Mouse (Mus musculus): ENCODE results near the gene Rnf157. TPM values are rescaled to one million over a fixed set of nuclear protein-coding genes. Genes with fewer than 3 reads are reported as not detected.
"Not testable (repeated sequence)": the region's sequence is repeated elsewhere in the genome, so short reads cannot be mapped to it uniquely, and the experiment has no call there.

Gene Rnf157
- polyA plus RNA-seq, 1 experiment from 2014 or later = 39.6 TPM

DNA sequence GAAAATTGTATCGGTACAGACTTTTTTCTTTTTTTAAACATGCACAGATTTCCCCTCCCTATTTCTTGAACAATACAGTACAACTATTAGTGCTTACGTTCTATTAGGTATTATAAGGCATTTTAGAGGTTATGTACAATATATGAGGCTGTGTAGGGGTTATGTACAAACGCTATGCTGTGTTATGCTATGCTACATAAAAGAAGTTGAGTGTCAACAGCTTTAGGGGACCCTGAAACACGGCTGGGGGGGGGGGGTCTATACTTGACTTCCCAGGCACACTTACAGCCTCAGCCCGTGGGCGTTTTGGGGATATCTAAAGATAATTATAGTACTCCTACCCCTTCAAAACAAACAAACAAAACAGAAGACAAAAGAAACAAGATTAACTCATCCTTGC is 19.3 kb upstream of the Rnf157 start:
- 57% methylated on average over 6 of the region's 6 CpGs for WGBS
- Histone ChIP-seq H3K27me3 (peaks cover 9% of the 10 kb centered on the region; the same call in 1 of the 2 replicates), H3K36me3 (peaks cover 14% of the 10 kb centered on the region; the same call in 1 of the 2 replicates), H3K9me3 (no peaks in the 10 kb centered on the region), H3K4me2 (no peak overlapping the region), H3K4me1 (replicated peaks) (peaks cover 26% of the 10 kb centered on the region), H3K9ac (no peak overlapping the region), H3K27ac (no peak overlapping the region), H3K4me3 (no peak overlapping the region)
- no peak for ATAC-seq (ENCODE audit: low FRiP score)

DNA sequence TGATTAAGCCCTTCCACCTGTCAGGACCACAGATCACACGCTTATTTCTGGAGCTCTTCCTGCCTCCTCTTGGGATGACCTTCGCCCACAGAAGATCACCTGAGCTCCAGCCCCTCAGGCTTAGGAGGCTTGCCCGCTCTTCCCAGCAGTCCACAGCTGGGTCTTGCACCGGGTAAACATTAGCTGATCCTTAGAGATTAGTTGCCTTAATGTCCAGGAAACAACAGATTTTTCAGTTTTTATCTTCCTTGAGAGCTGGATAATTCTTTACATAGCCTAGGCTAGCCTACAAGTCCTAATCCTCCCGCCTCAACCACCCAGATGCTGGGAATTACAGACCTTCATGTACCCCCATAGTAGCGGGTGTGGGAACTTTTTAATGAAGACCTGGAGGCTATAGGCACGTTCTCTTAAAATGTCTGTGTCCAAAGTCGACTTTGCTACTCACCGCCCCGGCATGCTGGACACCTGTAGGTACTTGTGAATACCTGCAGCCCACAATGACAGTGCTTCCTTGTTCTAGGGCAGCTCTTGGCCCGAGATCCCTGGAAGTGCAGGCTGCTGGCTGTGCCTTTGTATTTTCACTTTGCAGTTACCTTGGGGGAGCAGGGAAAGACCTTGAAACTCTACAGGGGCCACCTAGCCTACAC is 18.7 kb upstream of the Rnf157 start:
- Histone ChIP-seq H3K9ac (no peak overlapping the region), H3K4me1 (replicated peaks) (peaks cover 20% of the 10 kb centered on the region), H3K4me2 (no peak overlapping the region), H3K27me3 (peaks cover 9% of the 10 kb centered on the region; the same call in 1 of the 2 replicates), H3K27ac (no peak overlapping the region), H3K36me3 (peaks cover 8% of the 10 kb centered on the region; the same call in 1 of the 2 replicates), H3K4me3 (no peak overlapping the region), H3K9me3 (no peaks in the 10 kb centered on the region)
- ATAC-seq (ENCODE audit: low FRiP score) = no peak
- 56% methylated on average over 11 of the region's 11 CpGs for WGBS

GRCm38 (mm10) chr11:116430723-116431427 is 18.0 kb upstream of the Rnf157 start:
- 45% methylated on average over 22 of the region's 22 CpGs for WGBS

GRCm38 (mm10) chr11:116429862-116430613 is 17.2 kb upstream of the Rnf157 start:
- Histone ChIP-seq H3K9me3 (no peaks in the 10 kb centered on the region), H3K4me2 (no peak overlapping the region), H3K4me1 (replicated peaks) (peaks cover 5% of the 10 kb centered on the region), H3K4me3 (no peak overlapping the region), H3K9ac (no peak overlapping the region), H3K27me3 (peaks cover 9% of the 10 kb centered on the region; the same call in 1 of the 2 replicates), H3K27ac (no peak overlapping the region), H3K36me3 (no peaks in the 10 kb centered on the region)
- 86% methylated on average over 9 of the region's 9 CpGs for WGBS
- no peak for ATAC-seq (ENCODE audit: low FRiP score)

More at GRCm38 (mm10) chr11:116430723-116431427, 18.0 kb upstream of the Rnf157 start:
- H3K27ac ChIP-seq = no peak overlapping the region
- H3K9me3 ChIP-seq = no peaks in the 10 kb centered on the region
- H3K4me2 ChIP-seq = no peak overlapping the region
- H3K4me3 ChIP-seq = no peak overlapping the region
- H3K9ac ChIP-seq = no peak overlapping the region
- peaks cover 2% of the 10 kb centered on the region; the same call in 1 of the 2 replicates for H3K36me3 ChIP-seq
- no peak for ATAC-seq (ENCODE audit: low FRiP score)
- H3K27me3 ChIP-seq = peaks cover 9% of the 10 kb centered on the region; the same call in 1 of the 2 replicates
- peaks cover 13% of the 10 kb centered on the region for H3K4me1 ChIP-seq (replicated peaks)

DNA sequence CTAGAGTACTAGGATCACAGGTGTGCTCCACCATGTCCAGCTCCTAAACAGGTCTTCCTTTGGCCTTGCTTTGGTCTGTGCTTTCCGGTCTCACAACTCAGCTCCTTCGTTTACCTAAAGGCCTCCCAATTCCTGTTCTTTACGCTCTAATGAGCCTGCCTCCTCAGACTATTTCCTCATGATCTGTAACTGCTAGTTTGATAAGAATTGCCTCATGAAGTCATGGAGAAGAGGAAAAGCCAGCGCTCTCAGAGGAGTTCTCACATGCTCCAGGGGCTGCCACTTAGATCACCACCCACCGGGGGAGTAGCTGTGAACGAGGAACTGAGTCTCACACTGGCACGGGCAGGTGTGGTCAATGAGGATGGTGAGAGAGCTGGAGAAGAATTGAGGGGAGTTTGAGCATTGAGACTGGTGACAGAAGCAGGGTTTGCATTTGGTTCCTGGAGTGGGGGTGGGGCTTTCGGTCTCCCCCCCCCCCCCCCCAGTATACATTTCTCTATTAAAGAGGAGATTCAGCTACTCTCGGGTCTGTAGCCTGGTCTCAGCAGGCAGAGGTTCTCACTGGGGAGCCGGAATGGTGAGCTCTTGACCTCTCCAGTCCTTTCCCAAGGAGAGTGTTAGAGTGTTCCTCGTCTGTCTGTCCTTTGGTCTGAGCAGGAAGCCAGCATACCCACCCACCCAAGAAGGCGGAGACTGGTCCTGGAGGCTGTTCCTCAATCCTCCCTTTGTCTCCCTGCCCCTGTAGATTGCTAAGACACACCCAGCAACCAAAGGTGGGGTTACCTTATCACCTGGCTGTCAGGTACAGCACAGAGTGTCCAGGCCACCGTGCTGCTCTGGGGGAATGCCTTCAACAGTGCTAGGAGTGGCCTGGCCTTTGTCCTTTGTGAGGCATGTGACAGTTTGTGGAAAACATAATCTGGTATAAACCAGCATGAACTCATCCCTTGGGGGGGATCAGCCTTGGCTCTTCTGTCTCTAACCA is 16.3 kb upstream of the Rnf157 start:
- Histone ChIP-seq H3K4me2 (no peak overlapping the region), H3K4me3 (no peak overlapping the region), H3K27ac (no peak overlapping the region), H3K9me3 (no peaks in the 10 kb centered on the region), H3K27me3 (peaks cover 9% of the 10 kb centered on the region; the same call in 1 of the 2 replicates), H3K4me1 (replicated peaks) (0 out of 2 replicates have a peak, but pooled peaks cover 4% of the 10 kb centered on the region), H3K9ac (no peak overlapping the region), H3K36me3 (no peaks in the 10 kb centered on the region)
- 64% methylated on average over 13 of the region's 13 CpGs for WGBS
- ATAC-seq (ENCODE audit: low FRiP score) = no peak

DNA sequence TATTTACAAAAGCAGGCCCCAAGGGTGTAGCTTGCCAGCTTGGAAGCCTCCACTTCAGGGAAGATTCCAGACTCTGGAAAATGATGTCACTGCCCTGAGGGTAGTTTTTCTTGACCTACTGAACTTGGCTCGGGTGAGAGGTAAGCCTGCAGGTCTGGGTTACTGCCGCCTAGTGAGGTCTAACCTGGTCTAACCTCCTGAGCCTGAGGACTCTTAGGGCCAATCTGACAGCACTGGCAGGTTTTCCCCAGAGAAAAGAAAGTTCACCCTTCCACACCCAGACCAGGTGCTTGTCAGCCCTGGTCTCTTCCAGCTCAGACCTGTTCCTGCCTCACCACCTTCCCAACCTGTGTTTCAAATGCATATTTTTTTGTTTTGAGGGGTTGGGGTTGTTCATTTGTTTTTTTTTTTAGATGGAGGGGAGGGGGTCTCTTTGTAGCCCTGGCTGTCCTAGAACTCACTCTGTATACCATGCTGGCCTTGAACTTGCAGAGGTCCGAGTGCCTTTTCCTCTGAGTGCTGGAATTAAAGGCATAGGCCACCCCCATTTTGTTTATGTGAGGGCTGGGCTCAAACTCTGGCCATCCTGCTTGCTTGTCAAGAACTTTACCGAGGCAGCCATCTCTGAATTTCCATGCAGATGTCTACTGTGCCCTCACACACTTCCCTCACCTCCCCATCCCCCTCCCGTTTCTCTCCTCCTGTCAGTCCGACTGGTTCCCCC is 14.2 kb upstream of the Rnf157 start:
- ATAC-seq (ENCODE audit: low FRiP score) = no peak
- no peak overlapping the region for H3K9ac ChIP-seq
- no peak overlapping the region for H3K4me3 ChIP-seq
- no peaks in the 10 kb centered on the region for H3K9me3 ChIP-seq
- H3K27ac ChIP-seq = no peak overlapping the region
- 81% methylated on average over 6 of the region's 6 CpGs for WGBS
- H3K27me3 ChIP-seq = peaks cover 9% of the 10 kb centered on the region; the same call in 1 of the 2 replicates
- no peak overlapping the region for H3K4me2 ChIP-seq
- H3K4me1 ChIP-seq (replicated peaks) = no peaks in the 10 kb centered on the region
- no peaks in the 10 kb centered on the region for H3K36me3 ChIP-seq

GRCm38 (mm10) chr11:116426328-116426727 is 13.5 kb upstream of the Rnf157 start:
- H3K4me2 ChIP-seq; H3K9ac ChIP-seq; H3K4me1 ChIP-seq (replicated peaks); H3K4me3 ChIP-seq; ATAC-seq (ENCODE audit: low FRiP score); H3K27ac ChIP-seq; H3K27me3 ChIP-seq; H3K9me3 ChIP-seq; H3K36me3 ChIP-seq: not testable (repeated sequence)
- 89% methylated on average over 11 of the region's 11 CpGs for WGBS

DNA sequence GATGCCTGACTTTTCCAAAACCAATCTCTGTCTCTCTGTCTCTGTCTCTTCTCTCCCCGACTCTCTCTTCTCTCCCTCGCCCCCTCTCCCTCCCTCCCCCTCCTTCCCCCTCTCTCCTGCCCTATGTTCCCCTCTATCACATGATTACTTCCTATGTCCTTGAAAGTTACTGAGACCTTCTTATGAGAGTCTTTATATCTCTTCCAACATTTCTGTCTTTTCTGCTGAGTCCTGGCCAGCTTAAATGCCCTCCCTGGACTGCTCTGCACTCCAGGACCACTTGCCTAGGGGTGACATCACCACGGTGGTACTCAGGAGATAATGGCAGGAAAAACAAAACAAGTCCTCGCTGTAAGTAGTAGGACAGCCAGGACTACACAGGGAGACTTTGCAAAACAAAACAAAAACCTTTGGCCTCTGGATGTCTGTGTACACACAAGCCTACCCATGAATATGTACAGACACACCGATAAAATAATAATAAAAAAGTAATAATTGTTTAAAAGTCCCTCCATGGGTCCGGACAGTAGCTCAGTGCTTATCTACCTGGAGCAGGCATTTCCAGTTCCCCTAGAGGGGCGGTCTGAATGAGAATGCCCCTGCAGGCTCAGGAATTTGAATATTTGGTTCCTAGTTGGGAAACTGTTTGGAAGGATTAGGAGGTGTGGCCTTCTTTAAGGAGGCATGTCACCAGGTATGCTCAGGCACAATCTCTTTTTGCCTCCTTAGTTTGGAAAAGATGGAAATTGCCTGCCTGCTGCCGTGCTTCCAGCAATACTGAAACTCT is 12.0 kb upstream of the Rnf157 start:
- H3K27ac ChIP-seq = no peak overlapping the region
- no peak overlapping the region for H3K9ac ChIP-seq
- H3K4me3 ChIP-seq = no peak overlapping the region
- 46% methylated on average over 8 of the region's 8 CpGs for WGBS
- no peak overlapping the region for H3K4me2 ChIP-seq
- H3K9me3 ChIP-seq = no peaks in the 10 kb centered on the region
- no peaks in the 10 kb centered on the region for H3K4me1 ChIP-seq (replicated peaks)
- no peaks in the 10 kb centered on the region for H3K36me3 ChIP-seq
- no peak for ATAC-seq (ENCODE audit: low FRiP score)
- no peaks in the 10 kb centered on the region for H3K27me3 ChIP-seq

DNA sequence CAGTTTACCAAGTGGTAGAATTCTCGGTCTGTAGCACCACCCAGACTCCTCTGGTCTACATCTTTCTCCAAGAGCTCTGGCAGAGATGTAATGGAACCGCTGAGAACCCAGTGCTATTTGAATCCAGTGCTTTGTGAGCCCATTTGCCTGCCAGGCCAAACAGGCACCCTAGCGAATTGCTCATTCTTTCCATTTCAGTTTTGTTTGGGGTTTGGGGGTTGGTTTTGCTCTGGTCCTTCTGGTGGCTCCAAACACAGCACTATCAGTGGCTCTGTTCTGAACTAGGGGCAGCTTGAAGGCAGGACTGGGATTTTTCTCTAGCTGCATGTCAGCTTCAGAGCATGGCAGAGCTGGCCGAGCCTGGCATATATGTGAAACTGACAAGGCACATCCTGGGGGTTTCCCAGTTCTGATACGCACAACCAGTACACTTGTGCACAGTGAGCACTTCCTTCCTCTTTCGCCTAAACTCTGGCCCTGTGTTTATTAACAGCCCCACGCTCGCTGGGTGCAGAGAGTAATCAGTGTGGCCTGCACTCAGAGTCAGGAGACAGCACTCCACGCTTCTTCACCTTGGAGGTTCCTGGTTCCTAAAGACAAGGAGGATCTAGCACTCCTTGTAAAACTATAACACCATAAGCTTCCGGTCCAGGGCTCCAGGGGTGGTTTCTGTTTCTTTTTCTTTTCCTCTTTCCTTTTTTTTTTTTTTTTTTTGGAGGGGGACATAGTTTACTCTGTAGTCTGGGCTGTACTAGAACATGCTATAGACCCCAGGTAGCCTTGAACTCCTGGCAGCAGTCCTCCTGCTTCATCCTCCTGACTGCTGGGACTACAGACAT is 11.2 kb upstream of the Rnf157 start:
- H3K4me3 ChIP-seq = no peak overlapping the region
- no peaks in the 10 kb centered on the region for H3K4me1 ChIP-seq (replicated peaks)
- no peak overlapping the region for H3K27ac ChIP-seq
- no peaks in the 10 kb centered on the region for H3K9me3 ChIP-seq
- ATAC-seq (ENCODE audit: low FRiP score) = no peak
- H3K4me2 ChIP-seq = no peak overlapping the region
- no peak overlapping the region for H3K9ac ChIP-seq
- no peaks in the 10 kb centered on the region for H3K27me3 ChIP-seq
- H3K36me3 ChIP-seq = no peaks in the 10 kb centered on the region
- WGBS = 87% methylated on average over 10 of the region's 10 CpGs

- Histone ChIP-seq H3K4me2 (no peak overlapping the region), H3K36me3 (no peaks in the 10 kb centered on the region), H3K9me3 (no peaks in the 10 kb centered on the region), H3K4me3 (no peak overlapping the region), H3K27ac (no peak overlapping the region), H3K4me1 (replicated peaks) (no peaks in the 10 kb centered on the region), H3K9ac (no peak overlapping the region), H3K27me3 (no peaks in the 10 kb centered on the region)
- WGBS = 86% methylated on average over 6 of the region's 6 CpGs
- no peak for ATAC-seq (ENCODE audit: low FRiP score)
Observed at GRCm38 (mm10) chr11:116423214-116423613, 10.4 kb upstream of the Rnf157 start.
